Mouse (Mus musculus) MN1 (cell line): Measurements from ENCODE around the gene Astn1.

Experiments used
- DNase-seq: peaks from one replicate; pipeline ENCODE4 v3.0.0-alpha.2; 2016; ENCODE audit warnings: low spot score

The Astn1 gene

DNA sequence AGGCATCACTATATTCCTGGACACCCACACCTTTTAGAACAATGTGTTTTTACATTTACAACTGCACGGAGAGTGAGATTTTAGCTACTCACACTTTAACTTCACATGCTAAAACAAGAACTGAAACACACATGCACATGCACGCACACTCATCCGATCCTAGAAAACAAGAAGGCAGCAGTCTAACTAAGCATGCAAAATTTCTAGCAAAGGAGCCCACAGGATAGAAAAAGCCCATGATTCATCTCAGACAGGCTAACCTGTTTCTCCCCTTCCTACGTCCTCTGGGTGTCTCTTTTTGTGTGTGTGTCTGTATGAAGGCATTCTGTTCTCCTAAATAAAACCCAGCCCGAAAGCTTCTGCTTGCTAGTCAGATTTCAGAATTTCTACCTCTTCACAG is 378.9 kb downstream of the Astn1 start:
- no peak for DNase-seq
